Mouse (Mus musculus) embryonic facial prominence, embryonic 11.5 days (tissue): ENCODE measurements around the gene Uhrf1. TPM values are rescaled to one million over a fixed set of nuclear protein-coding genes. Genes with fewer than 3 reads are reported as not detected.
A peak's percentile ranks its signal among the peaks of the same experiment; 100 is the strongest.

Experiments
- ATAC-seq: fragments of 200-750 bp; cut with Nextera tagmentation; replicated peaks from 2 replicates; pipeline ENCODE4 v1.8.0; 2017; ENCODE audit warnings: low read depth; ENCODE audit not compliant: insufficient number of reproducible peaks, low FRiP score, low TSS enrichment
- DNase-seq: peaks from one replicate; pipeline ENCODE4 v3.0.0-alpha.2; 2015; ENCODE audit warnings: low spot score
- H3K27ac ChIP-seq: fragments of 300-500 bp; sonication (generic); replicated peaks from 2 replicates; pipeline ENCODE4 v1.5.1; 2014; ENCODE audit warnings: mild to moderate bottlenecking, low read depth, low read length, control low read depth
- H3K27me3 ChIP-seq: fragments of 300-500 bp; sonication (generic); 2 replicates; pipeline ENCODE4 v1.6.1; 2014; ENCODE audit warnings: mild to moderate bottlenecking, low read length, moderate library complexity, mixed read lengths; ENCODE audit not compliant: control insufficient read depth, insufficient read depth
- H3K36me3 ChIP-seq: fragments of 300-500 bp; sonication (generic); replicated peaks from 2 replicates; pipeline ENCODE4 v1.6.1; 2014; ENCODE audit warnings: low read depth, mild to moderate bottlenecking, low read length, moderate library complexity, mixed read lengths; ENCODE audit not compliant: control insufficient read depth, insufficient read depth
- H3K4me1 ChIP-seq: fragments of 300-500 bp; sonication (generic); 2 replicates; pipeline ENCODE4 v1.6.1; 2014; ENCODE audit warnings: low read length, mixed read lengths; ENCODE audit not compliant: control insufficient read depth, insufficient read depth
- H3K4me2 ChIP-seq: fragments of 300-500 bp; sonication (generic); 2 replicates; pipeline ENCODE4 v1.6.1; 2014; ENCODE audit warnings: low read depth, mild to moderate bottlenecking, control low read depth, low read length, moderate library complexity
- H3K4me3 ChIP-seq: fragments of 300-500 bp; sonication (generic); 2 replicates; pipeline ENCODE4 v1.5.1; 2014; ENCODE audit warnings: low read depth, low read length, control low read depth
- H3K9ac ChIP-seq: fragments of 300-500 bp; sonication (generic); replicated peaks from 2 replicates; pipeline ENCODE4 v1.6.1; 2014; ENCODE audit warnings: mild to moderate bottlenecking, control low read depth, low read length
- H3K9me3 ChIP-seq: fragments of 300-500 bp; sonication (generic); replicated peaks from 2 replicates; pipeline ENCODE4 v1.6.1; 2016; ENCODE audit warnings: mild to moderate bottlenecking, low read length, inconsistent platforms, mixed read lengths; ENCODE audit not compliant: control insufficient read depth
- WGBS: fragments of 180-500 bp; shearing (Covaris S2); extraction: QIAGEN DNeasy Blood & Tissue Kit; methylation state at CpG from one replicate; pipeline ENCODE4 v1.1.7; 2014; 5-methylcytosine and 5-hydroxymethylcytosine counted together
- polyA plus RNA-seq: library from polyadenylated mRNA; unstranded; fragments of >200 nt; fragmentation: Nextera tagmentation; extraction: Ambion mirVana; gene quantifications from 2 replicates; pipeline ENCODE4 v1.2.1, GENCODE M21; 2014

Gene Uhrf1
- polyA plus RNA-seq, 1 experiment from 2014 or later, result 119 TPM

- DNase-seq, result peak; percentile 88
- H3K9ac ChIP-seq, result peak overlapping the region; percentile 45
- H3K4me2 ChIP-seq, result peak overlapping the region; percentile 34
- WGBS, result 23% methylated on average over 12 of the region's 12 CpGs
- no peaks in the 10 kb centered on the region for H3K27me3 ChIP-seq
- H3K9me3 ChIP-seq, result no peaks in the 10 kb centered on the region
- H3K4me1 ChIP-seq, result no peaks in the 10 kb centered on the region
- H3K27ac ChIP-seq, result no peak overlapping the region
- no peaks in the 10 kb centered on the region; the same call in 1 of the 2 replicates for H3K36me3 ChIP-seq
- peak overlapping the region; percentile 15 for H3K4me3 ChIP-seq
- ATAC-seq, result peak; percentile 78
Measured at GRCm38 (mm10) chr17:56269153-56269630, 33.9 kb upstream of the Uhrf1 start.

GRCm38 (mm10) chr17:56269741-56270140, 33.4 kb upstream of the Uhrf1 start:
- Histone ChIP-seq H3K4me1 (no peaks in the 10 kb centered on the region), H3K36me3 (no peaks in the 10 kb centered on the region; the same call in 1 of the 2 replicates), H3K27me3 (no peaks in the 10 kb centered on the region), H3K9me3 (no peaks in the 10 kb centered on the region), H3K9ac (peak overlapping the region; percentile 45), H3K27ac (0 out of 2 replicates have a peak overlapping the region, but pooled peaks have one; percentile 6), H3K4me3 (peak overlapping the region; percentile 15; the same call in 1 of the 2 replicates), H3K4me2 (peak overlapping the region; percentile 34)
- ATAC-seq (no peak), DNase-seq (no peak)
- 72% methylated on average over 3 of the region's 3 CpGs for WGBS

GRCm38 (mm10) chr17:56271609-56272253, 31.4 kb upstream of the Uhrf1 start:
- Histone ChIP-seq H3K9ac (no peak overlapping the region), H3K4me3 (no peak overlapping the region), H3K9me3 (no peaks in the 10 kb centered on the region), H3K27me3 (no peaks in the 10 kb centered on the region), H3K4me1 (no peaks in the 10 kb centered on the region; the same call in 1 of the 2 replicates), H3K36me3 (no peaks in the 10 kb centered on the region; the same call in 1 of the 2 replicates), H3K4me2 (no peak overlapping the region), H3K27ac (no peak overlapping the region)
- ATAC-seq (no peak), DNase-seq (no peak)
- WGBS, result 80% methylated on average over 12 of the region's 12 CpGs

GRCm38 (mm10) chr17:56272644-56273043, 30.5 kb upstream of the Uhrf1 start:
- Histone ChIP-seq H3K4me3 (no peak overlapping the region), H3K27me3 (no peaks in the 10 kb centered on the region), H3K27ac (no peak overlapping the region), H3K4me1 (no peaks in the 10 kb centered on the region; the same call in 1 of the 2 replicates), H3K9ac (no peak overlapping the region), H3K4me2 (no peak overlapping the region), H3K9me3 (no peaks in the 10 kb centered on the region), H3K36me3 (no peaks in the 10 kb centered on the region; the same call in 1 of the 2 replicates)
- ATAC-seq, result no peak
- no peak for DNase-seq
- 87% methylated on average over 3 of the region's 3 CpGs for WGBS

- Histone ChIP-seq H3K4me1 (no peaks in the 10 kb centered on the region; the same call in 1 of the 2 replicates), H3K27me3 (no peaks in the 10 kb centered on the region), H3K4me3 (no peak overlapping the region), H3K4me2 (no peak overlapping the region), H3K9ac (no peak overlapping the region), H3K9me3 (no peaks in the 10 kb centered on the region), H3K27ac (no peak overlapping the region), H3K36me3 (no peaks in the 10 kb centered on the region; the same call in 1 of the 2 replicates)
- 73% methylated on average over 7 of the region's 7 CpGs for WGBS
- DNase-seq (no peak), ATAC-seq (no peak)
Measured at GRCm38 (mm10) chr17:56273482-56273881, 29.6 kb upstream of the Uhrf1 start.

GRCm38 (mm10) chr17:56273986-56274385, 29.1 kb upstream of the Uhrf1 start:
- H3K4me2 ChIP-seq, result no peak overlapping the region
- H3K36me3 ChIP-seq, result no peaks in the 10 kb centered on the region; the same call in 1 of the 2 replicates
- ATAC-seq, result no peak
- WGBS, result 84% methylated on average over 5 of the region's 5 CpGs
- no peak overlapping the region for H3K9ac ChIP-seq
- no peaks in the 10 kb centered on the region for H3K27me3 ChIP-seq
- H3K4me3 ChIP-seq, result no peak overlapping the region
- no peak overlapping the region for H3K27ac ChIP-seq
- no peak for DNase-seq
- no peaks in the 10 kb centered on the region; the same call in 1 of the 2 replicates for H3K4me1 ChIP-seq
- no peaks in the 10 kb centered on the region for H3K9me3 ChIP-seq

- Histone ChIP-seq H3K4me3 (peak overlapping the region; percentile 42), H3K9me3 (no peaks in the 10 kb centered on the region), H3K27ac (no peak overlapping the region; the same call in 1 of the 2 replicates), H3K27me3 (no peaks in the 10 kb centered on the region), H3K4me2 (peak overlapping the region; percentile 70), H3K36me3 (no peaks in the 10 kb centered on the region; the same call in none of the 2 replicates), H3K4me1 (no peaks in the 10 kb centered on the region; the same call in 1 of the 2 replicates), H3K9ac (peak overlapping the region; percentile 64)
- WGBS, result 29% methylated on average over 5 of the region's 5 CpGs
- DNase-seq (no peak), ATAC-seq (no peak)
Measured at GRCm38 (mm10) chr17:56275842-56276480, 27.2 kb upstream of the Uhrf1 start.
